Mouse (Mus musculus): ENCODE measurements around the gene Hmg20a. TPM values are rescaled to one million over a fixed set of nuclear protein-coding genes. Genes with fewer than 3 reads are reported as not detected.
"Not testable (repeated sequence)": the region's sequence is repeated elsewhere in the genome, so short reads cannot be mapped to it uniquely, and the experiment has no call there.

Gene Hmg20a
- polyA plus RNA-seq, 1 experiment = 7.9 TPM

DNA sequence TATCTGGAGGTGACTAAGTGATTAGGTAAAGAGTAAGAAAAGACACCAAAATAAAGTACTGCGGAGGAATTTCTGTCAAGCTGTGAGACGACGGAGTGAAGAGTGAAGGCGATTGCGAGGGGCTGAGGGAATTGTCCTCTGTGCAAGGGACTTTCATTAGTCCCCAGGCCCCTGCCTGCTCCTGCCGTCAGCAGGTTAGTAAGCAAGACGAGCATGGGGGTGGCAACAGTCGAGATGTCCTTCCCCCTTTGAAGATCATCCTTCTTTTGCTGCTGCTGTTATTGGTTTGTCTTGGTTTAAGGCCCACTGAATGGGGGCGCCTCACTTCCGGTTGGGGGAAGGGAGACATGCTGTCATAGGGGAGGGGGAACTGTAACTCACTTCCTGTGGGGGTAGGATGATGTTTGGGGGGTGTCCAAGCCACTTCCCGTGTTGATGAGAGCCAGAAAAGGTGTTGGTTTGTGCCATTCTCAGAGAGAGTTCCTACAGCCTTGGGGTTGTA lies 380 bp downstream of the Hmg20a start:
- Histone ChIP-seq H3K36me3 (ENCODE audit: control insufficient read depth, insufficient read depth, low read length) (no peaks in the 10 kb centered on the region), H3K4me1 (ENCODE audit: control insufficient read depth, insufficient read depth, low read length) (no peaks in the 10 kb centered on the region; the same call in 1 of the 2 replicates), H3K27ac (ENCODE audit: control insufficient read depth, insufficient read depth, low read depth, low read length) (peak overlapping the region; percentile 91), H3K27me3 (ENCODE audit: control insufficient read depth, insufficient read depth, low read length) (no peaks in the 10 kb centered on the region), H3K4me3 (ENCODE audit: control insufficient read depth, low read depth, low read length) (peak overlapping the region; percentile 90)
- no peak for TF ChIP-seq CTCF (IDR thresholded peaks at IDR 0.05; ENCODE audit: control insufficient read depth, insufficient read depth, insufficient replicate concordance, low read depth, low read length)
- peak; percentile 46; the same call in 1 of the 2 replicates for TF ChIP-seq POLR2A (IDR thresholded peaks at IDR 0.05; ENCODE audit: control insufficient read depth, low read depth, low read length)

DNA sequence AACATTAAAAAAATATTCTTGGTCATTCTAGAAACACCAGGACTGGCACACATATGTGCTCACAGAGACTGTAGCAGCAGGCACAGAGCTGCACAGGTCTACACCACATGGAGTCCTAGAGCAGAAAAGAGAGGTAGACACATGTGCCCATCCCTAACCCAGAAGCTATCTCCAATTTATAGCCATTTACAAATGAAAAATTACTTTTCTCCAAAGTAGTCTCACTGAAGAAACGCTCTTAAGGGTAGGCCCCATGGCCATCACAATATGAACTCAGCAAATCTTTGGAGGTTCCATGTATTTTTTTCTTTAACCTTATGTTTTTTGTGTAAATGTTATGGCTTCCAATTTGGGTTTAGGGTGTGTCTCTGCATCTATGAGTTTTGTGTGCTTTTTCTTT lies 1.8 kb downstream of the Hmg20a start:
- H3K27ac ChIP-seq (ENCODE audit: control insufficient read depth, insufficient read depth, low read depth, low read length) = no peak overlapping the region
- no peak overlapping the region for H3K4me3 ChIP-seq (ENCODE audit: control insufficient read depth, low read depth, low read length)
- H3K27me3 ChIP-seq (ENCODE audit: control insufficient read depth, insufficient read depth, low read length) = no peaks in the 10 kb centered on the region
- no peaks in the 10 kb centered on the region; the same call in 1 of the 2 replicates for H3K4me1 ChIP-seq (ENCODE audit: control insufficient read depth, insufficient read depth, low read length)
- no peak for TF ChIP-seq POLR2A (IDR thresholded peaks at IDR 0.05; ENCODE audit: control insufficient read depth, low read depth, low read length)
- TF ChIP-seq CTCF (IDR thresholded peaks at IDR 0.05; ENCODE audit: control insufficient read depth, insufficient read depth, insufficient replicate concordance, low read depth, low read length) = no peak
- H3K36me3 ChIP-seq (ENCODE audit: control insufficient read depth, insufficient read depth, low read length) = no peaks in the 10 kb centered on the region

DNA sequence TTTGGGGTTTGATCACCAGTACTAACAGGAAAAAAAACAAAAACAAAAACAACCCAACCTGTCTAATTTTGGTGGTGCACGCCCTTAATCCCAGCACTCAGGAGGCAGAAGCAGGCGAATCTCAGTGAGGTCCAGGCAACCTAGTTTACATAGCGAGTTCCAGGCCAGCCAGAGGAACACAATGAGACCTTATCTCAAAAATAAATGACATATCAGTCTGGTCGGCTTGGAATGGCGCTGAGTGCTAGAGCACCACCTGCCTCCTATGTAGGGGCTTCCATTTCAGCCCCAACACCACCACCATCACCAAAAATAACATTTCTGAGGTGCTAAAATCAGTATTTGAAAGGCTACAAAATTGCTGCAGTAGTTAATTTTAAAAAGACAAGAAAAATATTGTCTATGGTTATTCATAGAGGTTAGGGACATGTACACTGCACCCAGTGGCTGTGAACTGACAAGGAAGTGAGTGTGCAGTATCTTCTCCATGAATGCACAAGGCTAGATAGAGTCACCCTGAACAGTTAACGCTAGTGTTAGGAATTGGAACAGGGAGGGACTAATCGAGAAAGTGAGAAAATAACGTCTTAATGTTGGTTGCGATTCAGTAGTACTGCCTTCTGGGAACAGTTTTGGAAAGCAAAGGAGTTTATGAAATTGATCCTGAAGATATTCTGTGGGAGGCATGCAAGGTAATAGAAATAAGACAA lies 2.6 kb downstream of the Hmg20a start:
- H3K36me3 ChIP-seq (ENCODE audit: control insufficient read depth, insufficient read depth, low read length) = no peaks in the 10 kb centered on the region
- no peak overlapping the region for H3K4me3 ChIP-seq (ENCODE audit: control insufficient read depth, low read depth, low read length)
- no peaks in the 10 kb centered on the region; the same call in 1 of the 2 replicates for H3K4me1 ChIP-seq (ENCODE audit: control insufficient read depth, insufficient read depth, low read length)
- no peaks in the 10 kb centered on the region for H3K27me3 ChIP-seq (ENCODE audit: control insufficient read depth, insufficient read depth, low read length)
- no peak for TF ChIP-seq CTCF (IDR thresholded peaks at IDR 0.05; ENCODE audit: control insufficient read depth, insufficient read depth, insufficient replicate concordance, low read depth, low read length)
- no peak for TF ChIP-seq POLR2A (IDR thresholded peaks at IDR 0.05; ENCODE audit: control insufficient read depth, low read depth, low read length)
- H3K27ac ChIP-seq (ENCODE audit: control insufficient read depth, insufficient read depth, low read depth, low read length) = no peak overlapping the region

DNA sequence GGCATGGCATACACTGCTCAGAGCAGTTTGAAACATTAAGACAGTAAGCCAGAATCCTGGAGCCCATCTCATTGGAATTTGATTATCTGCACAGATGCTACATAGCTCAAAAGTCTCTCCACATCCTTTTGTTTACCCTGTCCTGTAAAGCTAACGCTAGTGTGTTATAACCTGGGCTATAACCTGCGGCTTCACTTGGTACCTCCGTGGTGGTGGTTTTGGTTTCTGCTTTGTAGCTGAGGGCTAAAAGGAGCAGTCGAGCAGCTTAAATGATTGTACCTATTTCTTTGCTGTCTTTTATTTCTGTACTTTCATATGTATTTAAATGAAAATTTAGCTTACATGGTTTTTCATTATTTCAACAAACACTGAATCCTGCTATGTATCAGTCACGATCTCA lies 3.6 kb downstream of the Hmg20a start:
- H3K4me1 ChIP-seq (ENCODE audit: control insufficient read depth, insufficient read depth, low read length) = no peaks in the 10 kb centered on the region; the same call in 1 of the 2 replicates
- no peak overlapping the region for H3K27ac ChIP-seq (ENCODE audit: control insufficient read depth, insufficient read depth, low read depth, low read length)
- no peaks in the 10 kb centered on the region for H3K27me3 ChIP-seq (ENCODE audit: control insufficient read depth, insufficient read depth, low read length)
- no peak for TF ChIP-seq POLR2A (IDR thresholded peaks at IDR 0.05; ENCODE audit: control insufficient read depth, low read depth, low read length)
- no peak for TF ChIP-seq CTCF (IDR thresholded peaks at IDR 0.05; ENCODE audit: control insufficient read depth, insufficient read depth, insufficient replicate concordance, low read depth, low read length)
- H3K36me3 ChIP-seq (ENCODE audit: control insufficient read depth, insufficient read depth, low read length) = no peaks in the 10 kb centered on the region
- no peak overlapping the region for H3K4me3 ChIP-seq (ENCODE audit: control insufficient read depth, low read depth, low read length)

DNA sequence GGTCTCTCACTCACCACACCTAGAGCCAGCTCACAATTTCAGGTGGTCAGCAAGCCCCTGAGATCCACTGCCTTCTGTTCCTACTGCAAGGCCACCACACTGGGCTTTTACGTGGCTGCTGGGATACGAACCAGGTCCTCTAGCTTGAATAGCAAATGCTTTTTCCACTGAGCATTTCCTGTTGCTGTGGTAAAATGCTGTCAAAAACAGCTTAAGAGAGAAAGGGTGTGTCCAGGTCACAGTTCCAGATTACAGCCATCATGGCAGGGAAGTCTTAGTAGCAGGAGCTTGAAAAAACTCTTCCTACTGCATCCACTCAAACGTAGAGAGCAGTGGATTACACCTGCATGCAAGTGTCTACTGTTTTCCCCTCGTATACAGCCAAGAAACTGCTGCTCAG lies 6.5 kb downstream of the Hmg20a start:
- H3K4me3 ChIP-seq (ENCODE audit: control insufficient read depth, low read depth, low read length) = no peak overlapping the region
- H3K4me1 ChIP-seq (ENCODE audit: control insufficient read depth, insufficient read depth, low read length) = no peaks in the 10 kb centered on the region
- no peak overlapping the region for H3K27ac ChIP-seq (ENCODE audit: control insufficient read depth, insufficient read depth, low read depth, low read length)
- H3K36me3 ChIP-seq (ENCODE audit: control insufficient read depth, insufficient read depth, low read length) = no peaks in the 10 kb centered on the region
- TF ChIP-seq CTCF (IDR thresholded peaks at IDR 0.05; ENCODE audit: control insufficient read depth, insufficient read depth, insufficient replicate concordance, low read depth, low read length) = no peak
- no peak for TF ChIP-seq POLR2A (IDR thresholded peaks at IDR 0.05; ENCODE audit: control insufficient read depth, low read depth, low read length)
- H3K27me3 ChIP-seq (ENCODE audit: control insufficient read depth, insufficient read depth, low read length) = no peaks in the 10 kb centered on the region

DNA sequence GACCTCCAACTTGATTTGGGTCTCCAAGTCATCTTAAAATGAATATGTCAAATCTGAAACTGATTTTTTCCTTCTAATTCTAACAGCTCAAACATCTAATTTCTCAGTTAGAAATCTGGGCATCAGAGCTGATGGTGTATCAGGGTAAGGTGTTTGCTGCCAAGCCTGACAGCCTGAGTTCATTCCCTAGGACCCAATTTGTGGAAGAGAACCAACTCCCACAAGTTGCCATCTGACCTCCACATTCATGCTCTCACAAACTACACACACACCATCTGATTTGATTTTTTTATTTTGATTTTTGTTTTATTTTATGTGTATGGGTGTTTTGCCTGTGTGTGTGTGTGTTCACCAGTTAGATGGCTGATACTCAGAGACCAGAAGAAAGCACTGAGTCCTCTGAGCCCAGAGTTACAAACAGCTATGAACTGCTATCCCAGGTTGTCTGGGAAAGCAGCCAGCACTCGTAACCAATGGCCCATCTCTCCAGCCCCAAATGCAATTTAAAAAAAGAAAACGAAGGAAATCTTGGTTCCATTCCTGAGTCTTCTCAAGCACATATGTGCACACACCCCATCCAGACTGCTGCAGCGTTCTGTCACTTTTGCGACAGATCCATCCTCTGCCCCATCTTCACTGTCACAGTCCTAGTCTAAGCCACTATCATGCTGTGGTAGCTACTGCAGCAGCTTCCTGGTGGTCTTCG lies 17.6 kb downstream of the Hmg20a start:
- no peak overlapping the region for H3K27ac ChIP-seq (ENCODE audit: control insufficient read depth, insufficient read depth, low read depth, low read length)
- H3K36me3 ChIP-seq (ENCODE audit: control insufficient read depth, insufficient read depth, low read length) = no peaks in the 10 kb centered on the region
- H3K4me3 ChIP-seq (ENCODE audit: control insufficient read depth, low read depth, low read length) = peak overlapping the region; percentile 73
- H3K27me3 ChIP-seq (ENCODE audit: control insufficient read depth, insufficient read depth, low read length) = no peaks in the 10 kb centered on the region
- H3K4me1 ChIP-seq (ENCODE audit: control insufficient read depth, insufficient read depth, low read length) = no peaks in the 10 kb centered on the region
- no peak for TF ChIP-seq POLR2A (IDR thresholded peaks at IDR 0.05; ENCODE audit: control insufficient read depth, low read depth, low read length)

DNA sequence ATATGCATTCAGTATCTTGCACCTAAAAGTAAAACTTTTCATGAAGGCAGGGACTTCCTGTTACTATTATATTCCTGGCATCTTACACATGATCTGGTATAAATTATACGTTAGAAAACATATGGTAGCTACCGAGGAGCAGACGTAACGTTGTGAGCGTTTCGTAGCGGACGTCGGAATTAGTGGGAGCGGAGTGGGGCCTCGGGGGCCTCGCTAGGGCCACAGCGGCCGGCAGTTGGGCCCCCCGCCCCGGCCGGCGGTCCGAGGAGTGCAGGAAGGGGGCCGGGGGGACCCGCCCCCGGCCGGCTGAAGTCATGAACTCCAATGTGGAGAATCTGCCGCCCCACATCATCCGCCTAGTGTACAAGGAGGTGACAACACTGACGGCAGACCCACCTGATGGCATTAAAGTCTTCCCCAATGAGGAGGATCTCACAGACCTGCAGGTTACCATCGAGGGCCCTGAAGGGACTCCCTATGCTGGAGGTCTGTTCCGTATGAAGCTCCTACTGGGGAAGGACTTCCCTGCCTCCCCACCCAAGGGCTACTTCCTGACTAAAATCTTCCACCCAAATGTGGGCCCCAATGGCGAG lies 19.0 kb downstream of the Hmg20a start:
- peak overlapping the region; percentile 49; the same call in 1 of the 2 replicates for H3K27ac ChIP-seq (ENCODE audit: control insufficient read depth, insufficient read depth, low read depth, low read length)
- H3K27me3 ChIP-seq (ENCODE audit: control insufficient read depth, insufficient read depth, low read length); H3K4me1 ChIP-seq (ENCODE audit: control insufficient read depth, insufficient read depth, low read length): not testable (repeated sequence)

More for the DNA sequence above, 19.0 kb downstream of the Hmg20a start:
- H3K36me3 ChIP-seq (ENCODE audit: control insufficient read depth, insufficient read depth, low read length) = not testable (repeated sequence)
- peak overlapping the region; percentile 64 for H3K4me3 ChIP-seq (ENCODE audit: control insufficient read depth, low read depth, low read length)

All from testis, adult 2 months (tissue).